Mouse (Mus musculus): ENCODE measurements around the gene Col1a1.

Gene Col1a1

DNA sequence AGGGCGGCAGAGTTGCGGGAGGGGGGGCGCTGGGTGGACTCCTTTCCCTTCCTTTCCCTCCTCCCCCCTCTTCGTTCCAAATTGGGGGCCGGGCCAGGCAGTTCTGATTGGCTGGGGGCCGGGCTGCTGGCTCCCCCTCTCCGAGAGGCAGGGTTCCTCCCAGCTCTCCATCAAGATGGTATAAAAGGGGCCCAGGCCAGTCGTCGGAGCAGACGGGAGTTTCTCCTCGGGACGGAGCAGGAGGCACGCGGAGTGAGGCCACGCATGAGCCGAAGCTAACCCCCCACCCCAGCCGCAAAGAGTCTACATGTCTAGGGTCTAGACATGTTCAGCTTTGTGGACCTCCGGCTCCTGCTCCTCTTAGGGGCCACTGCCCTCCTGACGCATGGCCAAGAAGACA, at the start of gene Col1a1:
TSS of gene Col1a1 (plus strand) at position 180 of the 400 bp plus-strand sequence.
- DNase-seq (ENCODE audit: low spot score), result peak; percentile 54

DNA sequence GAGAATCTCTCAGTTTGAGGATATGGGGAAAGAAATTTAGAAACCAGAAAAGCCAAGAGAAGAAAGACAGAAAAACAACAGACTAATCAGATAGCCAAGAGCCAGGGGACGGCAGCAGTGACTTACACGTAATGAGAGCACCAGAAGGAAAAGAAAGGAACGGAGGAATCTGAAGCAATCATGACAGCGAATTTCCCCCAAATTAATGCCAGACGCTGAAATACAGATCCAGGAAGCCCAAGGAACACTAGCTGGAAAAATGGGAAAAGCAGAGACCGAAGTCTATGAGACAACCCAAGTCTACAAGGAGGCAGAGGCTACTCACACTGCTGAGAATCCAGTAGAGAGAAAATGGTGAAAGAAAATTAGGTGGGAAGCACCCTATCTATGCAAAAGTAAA, 44.9 kb upstream of the Col1a1 start:
- no peak for DNase-seq (ENCODE audit: low spot score)

DNA sequence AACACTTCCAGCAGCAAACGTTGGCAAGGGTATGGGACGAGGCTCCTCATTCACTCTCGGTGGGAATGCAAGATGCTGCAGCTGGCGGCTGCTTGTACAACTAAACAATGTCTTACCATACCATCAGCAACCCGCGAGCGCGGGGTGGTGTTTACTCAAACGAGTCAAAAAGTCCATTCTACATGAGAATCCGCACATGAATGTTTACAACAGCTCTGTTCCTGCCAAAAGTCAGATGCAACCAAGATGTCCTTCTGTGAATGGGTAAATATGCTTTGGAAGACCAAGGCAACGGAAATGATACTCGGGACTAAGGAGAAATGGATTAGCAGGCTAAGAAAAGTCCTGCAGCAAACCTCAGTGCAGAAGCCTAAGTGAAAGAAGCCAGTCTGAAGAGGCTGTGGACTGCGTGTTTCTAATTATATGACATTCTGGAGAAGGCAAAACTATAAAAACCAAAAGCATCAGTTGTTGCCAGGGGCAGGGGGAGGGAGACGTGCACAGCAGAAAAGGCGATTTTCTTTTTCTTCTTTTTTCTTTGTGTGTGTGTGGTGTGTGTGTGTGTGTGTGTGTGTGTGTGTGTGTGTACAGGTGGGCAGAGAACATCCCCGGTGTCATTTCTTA, 39.2 kb upstream of the Col1a1 start:
- no peak for DNase-seq (ENCODE audit: low spot score)

DNA sequence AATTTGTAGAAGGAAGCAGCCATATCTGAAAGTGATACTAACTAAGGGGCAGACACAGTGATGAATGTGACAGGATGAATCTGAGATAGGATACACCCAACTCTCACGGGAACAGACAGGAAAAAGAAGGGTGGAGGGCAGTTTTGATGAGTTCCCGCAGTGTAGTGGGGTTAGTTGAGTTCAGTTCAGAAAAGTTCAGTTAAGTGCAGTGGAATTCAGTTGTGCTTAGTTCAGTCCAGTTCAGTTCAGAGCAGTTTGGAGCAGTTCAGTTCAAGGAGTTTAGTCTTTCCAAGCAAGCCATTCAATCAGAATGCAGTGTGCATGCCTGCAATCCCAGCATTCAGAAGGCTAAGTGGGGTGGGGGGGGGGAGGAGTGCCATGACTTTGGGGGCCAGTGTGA, 34.8 kb upstream of the Col1a1 start:
- no peak for DNase-seq (ENCODE audit: low spot score)

DNA sequence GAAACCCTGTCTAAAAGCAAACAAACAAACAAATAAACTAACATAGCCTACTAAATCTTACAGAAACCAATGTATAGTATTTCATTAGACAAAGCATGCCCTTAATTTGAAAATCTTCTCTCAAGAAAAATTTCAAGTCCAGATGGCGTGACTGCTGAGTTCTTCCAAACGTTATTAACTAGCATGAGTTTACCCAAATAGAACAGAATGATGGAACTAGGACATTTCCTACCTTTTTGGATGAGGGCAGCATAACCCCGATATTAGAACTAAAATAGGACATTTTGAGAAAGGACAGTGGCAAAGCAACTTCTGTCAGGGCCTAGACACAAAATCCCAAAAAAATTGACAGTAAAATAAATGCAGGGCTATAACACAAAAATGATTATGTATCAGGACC, 31.7 kb upstream of the Col1a1 start:
- no peak for DNase-seq (ENCODE audit: low spot score)

DNA sequence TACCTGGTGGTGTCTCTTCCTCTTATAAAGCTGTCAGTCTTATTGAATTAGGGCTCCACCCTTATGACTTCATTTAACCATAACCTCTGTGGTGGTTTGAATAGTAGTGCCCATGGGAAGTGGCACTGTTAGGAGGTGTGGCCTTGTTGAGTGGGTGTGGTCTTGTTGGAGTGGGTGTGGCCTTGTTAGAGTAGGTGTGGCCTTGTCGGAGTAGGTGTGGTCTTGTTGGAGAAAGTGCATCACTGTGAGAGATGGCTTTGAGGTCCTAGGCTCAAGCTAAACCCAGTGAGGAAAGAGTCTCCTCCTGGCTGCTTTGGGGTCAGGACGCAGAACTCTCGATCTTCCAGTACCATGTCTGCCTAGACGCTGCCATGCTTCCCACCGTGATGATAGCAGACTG, 25.1 kb upstream of the Col1a1 start:
- DNase-seq (ENCODE audit: low spot score), result no peak

DNA sequence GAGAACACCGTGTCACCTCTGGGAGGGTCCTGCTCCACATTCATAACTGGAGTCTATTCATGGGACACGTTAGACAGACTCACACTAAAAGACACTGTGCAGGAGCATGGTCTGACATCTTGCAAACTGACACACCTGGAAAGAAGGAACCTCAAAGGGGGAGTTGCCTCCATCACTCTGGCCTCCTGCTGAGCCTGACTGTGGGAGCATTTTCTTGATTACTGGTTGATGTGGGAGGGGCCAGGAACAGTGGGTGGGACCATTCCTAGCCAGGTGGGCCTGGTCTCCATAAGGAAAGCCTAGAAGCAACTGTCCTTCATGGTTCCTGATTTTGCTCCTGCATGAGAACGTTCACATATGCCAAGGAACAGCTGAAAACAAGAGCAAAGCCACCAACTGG, 23.5 kb upstream of the Col1a1 start:
- no peak for DNase-seq (ENCODE audit: low spot score)

DNA sequence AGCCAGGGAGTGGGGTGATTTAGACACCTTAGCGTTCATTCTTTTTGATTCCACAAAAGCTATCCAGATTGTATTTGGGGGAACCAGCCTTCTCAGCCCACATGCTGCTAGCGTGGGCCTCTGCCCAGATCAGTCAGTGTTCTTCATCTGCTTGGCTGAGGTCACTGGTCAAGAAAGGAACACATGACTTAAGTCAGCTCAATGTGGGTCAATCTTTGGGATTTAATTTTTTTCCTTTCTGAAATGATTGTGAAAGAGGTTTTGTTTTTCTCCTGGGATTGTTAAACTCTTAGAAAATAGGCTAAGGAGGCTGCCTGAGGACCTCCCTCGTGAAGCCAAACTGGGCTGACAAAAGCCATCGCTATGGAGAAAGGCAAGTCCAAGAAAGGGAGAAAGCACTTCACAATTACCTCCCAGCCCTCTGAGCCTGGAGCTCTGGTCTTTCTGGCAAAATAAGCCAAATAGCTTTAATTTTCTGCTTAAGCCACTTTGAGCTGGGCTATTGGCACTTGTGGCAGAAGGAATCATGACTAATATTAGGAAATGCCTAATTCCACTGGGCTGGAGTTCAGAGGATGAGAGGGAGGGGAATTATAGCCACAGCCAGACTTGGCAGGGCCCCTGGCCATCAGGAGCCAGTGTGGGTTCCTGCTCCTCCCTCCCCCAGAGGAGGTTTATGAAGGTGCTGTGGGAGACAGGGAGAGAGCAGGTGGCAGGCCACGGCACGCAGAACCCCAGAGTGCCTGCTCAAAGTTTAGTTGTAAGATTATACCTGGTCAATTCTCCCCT, 22.5 kb upstream of the Col1a1 start:
- no peak for DNase-seq (ENCODE audit: low spot score)

DNA sequence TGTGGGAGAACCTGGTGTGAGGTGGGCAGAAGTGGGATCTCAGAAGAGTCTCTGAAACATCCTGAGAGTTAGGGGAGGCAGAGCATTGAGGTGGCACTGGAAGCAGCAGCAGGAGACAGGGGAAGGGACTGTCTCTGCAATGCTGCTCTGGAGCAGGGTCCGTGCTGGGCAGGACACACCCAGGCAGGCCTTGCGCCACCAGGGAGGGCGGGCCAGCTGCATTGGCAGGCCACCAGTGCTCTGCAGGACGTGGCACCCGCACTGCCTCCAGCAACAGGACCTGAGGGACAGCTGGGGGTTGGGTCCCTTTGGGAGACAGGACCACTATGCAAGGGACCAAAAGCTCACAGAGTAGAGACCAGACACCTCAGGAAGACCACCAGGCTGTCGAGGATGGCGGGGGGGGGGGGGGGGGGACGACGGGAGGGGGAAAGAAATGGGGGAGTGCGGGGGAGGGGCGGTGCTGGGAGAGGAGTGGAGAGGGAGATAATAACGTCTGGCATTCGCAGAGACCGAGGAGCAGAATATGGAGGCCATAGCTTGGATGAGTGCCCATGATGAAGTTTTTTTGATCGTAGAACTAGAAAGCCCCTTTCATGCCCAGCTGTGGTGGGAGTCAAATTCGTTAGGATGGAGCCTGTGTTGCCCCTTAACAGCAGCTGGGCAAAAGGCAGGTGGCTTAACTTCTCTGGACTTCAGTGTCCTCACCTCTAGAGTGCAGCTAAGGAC, 20.2 kb upstream of the Col1a1 start:
- DNase-seq (ENCODE audit: low spot score), result no peak

DNA sequence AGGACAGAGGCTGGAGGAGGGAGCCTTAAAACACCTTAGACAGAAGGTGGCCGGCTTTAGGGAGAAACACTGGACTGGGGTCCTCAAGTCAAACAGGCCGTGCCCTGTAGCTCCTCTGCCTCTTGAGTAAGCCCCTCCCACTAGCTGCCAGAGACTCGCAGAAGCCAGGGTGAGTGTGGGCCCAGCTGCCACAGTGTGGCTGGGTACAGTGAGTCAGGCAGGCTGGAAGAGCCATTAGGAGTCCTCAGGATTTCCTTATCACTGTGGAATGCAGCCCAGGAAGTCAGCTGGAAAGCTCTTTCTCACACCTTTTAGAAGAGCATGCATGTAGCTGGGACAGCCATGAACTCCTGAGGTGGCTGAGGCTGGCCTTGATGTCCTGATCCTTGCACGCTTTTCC, 19.5 kb upstream of the Col1a1 start:
- DNase-seq (ENCODE audit: low spot score), result no peak

DNA sequence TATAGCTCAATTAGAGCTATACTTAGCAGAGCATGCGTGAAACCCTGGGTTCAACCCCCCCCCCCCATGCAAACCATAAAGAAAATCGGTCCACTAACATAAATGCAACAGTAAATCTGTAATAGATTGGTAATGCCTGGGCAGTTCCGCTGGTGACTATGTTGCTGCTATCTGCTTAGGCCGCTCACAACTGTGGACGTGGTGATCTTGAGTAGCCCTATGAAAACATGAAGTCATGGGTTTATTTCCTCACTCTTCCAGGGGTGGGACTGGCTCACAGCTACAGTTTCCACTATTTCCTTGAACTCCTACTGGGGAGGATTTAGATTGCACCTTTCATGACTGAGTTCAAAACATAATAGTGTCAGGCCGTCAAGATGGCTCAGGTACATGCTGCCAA, 18.3 kb upstream of the Col1a1 start:
- no peak for DNase-seq (ENCODE audit: low spot score)

DNA sequence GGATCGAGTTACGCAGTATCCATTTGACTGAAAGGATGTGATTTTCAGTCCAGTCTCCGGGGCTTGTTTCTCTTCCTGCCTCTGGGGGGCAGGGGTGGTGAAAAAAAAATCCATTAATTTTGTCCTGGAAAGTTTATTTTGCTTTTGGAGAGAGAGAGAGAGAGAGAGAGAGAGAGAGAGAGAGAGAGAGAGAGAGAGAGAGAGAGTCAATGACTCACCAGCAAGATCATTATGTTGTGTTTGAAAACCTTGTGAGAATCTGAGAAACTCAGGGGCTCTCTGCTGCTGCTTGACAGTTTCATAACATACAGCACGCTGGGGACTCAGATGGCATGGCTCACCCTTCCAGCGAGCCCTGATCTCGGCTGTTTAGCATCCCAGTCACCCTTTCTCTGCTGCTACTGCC, 15.0 kb upstream of the Col1a1 start:
- DNase-seq (ENCODE audit: low spot score), result no peak

DNA sequence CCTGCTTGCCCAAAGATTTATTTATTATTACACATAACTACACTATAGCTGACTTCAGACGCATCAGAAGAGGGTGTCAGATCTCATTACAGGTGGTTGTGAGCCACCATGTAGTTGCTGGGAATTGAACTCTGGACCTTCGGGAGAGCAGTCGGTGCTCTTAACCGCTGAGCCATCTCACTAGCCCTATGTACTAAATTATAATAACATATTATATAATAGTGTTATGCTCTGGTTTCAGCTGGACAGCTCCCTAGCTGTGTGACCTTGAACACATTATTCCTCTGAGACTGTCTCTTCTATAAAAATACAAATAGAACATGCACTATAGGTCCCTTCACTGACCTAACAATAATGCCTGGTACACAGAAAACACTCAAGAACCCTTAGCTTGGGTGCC, 11.0 kb upstream of the Col1a1 start:
- DNase-seq (ENCODE audit: low spot score), result no peak

DNA sequence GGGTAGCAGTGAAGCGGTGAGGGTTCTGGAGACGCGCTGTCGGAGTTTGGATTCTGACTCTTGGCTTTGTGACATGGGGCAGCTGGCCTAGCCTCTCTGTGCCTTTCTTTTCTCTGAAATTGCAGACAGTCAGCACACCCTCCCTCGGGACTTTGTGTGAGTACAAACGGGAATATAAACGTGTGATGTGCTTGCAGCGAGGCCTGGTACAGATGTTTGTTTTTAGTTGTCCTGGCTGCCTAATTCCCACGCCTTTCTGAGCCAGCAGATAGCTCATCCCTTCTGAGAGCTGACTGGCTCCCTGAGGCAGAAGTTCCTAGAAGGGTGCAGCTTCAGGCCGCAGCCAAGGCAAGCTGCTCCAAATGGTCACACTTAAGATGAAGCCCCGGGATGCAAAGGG, 9.6 kb upstream of the Col1a1 start:
- DNase-seq (ENCODE audit: low spot score), result no peak

DNA sequence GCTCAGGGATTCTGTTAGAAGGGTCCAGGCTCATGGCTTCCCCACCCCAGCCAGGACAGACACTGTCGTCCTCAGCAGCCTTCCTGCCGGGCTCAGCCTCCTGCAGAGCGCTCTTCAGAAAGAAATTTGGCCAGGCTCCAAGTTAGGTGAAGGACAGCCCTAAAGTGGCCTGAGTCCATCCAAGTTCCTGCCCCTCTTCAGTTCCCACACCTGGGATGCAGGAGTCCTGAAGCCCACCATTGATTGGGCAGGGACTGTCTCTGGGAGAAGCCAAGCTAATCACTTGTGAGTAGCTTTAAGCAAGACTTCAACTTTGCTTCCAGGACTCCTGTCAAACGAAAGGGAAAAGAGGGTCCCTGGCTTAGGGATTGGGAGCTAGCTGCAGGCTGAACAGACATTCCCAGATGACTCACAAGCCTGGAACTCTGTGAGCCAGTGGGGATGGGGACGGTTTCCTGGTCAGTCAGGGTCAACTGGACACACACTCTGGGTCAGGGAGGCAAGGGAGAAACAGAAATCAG, 8.2 kb upstream of the Col1a1 start:
- no peak for DNase-seq (ENCODE audit: low spot score)

DNA sequence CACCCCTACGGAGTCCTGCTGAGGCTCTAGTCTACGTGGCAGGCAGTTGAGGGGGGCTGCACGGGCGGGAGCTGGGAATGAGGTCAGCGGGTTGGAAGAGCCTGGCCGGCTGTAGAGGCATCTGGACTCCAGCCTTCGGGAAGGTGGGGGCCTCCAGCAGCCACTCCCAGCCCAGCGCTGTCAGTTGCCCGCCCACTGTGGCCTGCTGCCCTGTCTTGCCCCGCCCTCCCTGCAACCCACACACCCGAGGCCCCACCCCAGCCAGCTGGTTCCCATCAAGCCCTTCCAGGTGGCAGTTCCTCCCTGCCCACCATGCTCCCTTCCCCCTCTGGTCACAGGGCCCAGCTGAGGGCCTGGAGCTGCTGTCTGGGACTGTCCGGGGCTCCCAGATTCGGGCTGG, 7.2 kb upstream of the Col1a1 start:
- peak; percentile 78 for DNase-seq (ENCODE audit: low spot score)

DNA sequence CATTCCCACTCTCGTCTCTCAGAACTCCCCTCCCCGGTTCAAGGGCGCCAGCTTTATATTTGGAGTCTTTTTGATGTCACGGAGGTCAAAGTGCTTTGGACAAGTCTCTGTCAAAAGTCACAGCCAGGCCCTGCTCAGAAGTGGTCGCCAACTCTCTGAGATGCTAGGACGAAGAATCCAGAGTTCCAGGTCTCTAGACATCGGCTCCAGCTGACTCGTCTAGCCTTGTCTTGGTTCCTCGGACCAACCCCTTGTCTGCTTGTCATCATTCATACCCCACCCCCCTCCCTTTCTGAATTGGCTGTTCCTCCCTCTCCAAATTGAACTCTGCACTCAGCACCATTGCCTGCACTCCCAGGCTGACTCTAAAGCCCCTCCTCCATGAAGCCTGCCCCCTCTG, 6.4 kb upstream of the Col1a1 start:
- DNase-seq (ENCODE audit: low spot score), result no peak

DNA sequence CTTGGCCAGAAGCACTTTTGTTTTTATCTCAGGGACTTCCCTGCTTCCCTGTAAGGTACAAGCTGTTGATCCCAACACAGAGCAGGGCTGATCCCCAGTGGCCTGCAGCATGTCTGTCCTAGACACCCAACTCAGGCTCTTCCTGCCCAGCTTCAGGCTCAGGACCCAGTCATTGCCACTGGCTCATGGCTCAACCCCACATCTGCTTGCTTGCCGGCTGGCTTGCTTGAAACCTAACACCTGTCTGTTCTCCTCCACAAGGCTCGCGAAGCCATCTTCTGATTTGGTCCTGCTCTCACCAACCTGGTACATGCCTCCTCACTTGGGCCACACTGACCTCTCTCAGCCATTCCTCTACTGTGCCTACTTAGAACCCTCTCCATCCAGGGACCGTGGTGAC, 5.9 kb upstream of the Col1a1 start:
- DNase-seq (ENCODE audit: low spot score), result no peak

DNA sequence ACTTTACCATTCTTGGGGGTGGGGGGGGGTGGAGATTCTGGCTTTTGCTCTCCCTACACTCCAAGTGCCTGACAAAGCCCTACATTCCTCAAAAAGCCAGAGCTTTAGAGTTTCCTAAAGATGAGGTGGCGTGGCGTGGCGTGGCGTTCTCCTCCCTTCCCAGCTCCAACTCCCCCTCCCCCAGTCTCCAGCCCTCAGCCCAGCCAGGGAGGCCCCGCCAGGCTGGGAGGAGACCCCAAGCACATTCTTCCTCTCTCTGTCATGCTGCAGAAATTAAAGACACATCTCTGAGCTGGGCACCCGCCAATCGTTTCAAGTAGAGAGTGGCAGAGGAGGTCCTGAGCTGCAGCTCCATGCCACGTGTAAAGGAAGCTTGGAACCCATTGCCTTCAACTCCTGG, 2.4 kb upstream of the Col1a1 start:
- DNase-seq (ENCODE audit: low spot score), result no peak

DNA sequence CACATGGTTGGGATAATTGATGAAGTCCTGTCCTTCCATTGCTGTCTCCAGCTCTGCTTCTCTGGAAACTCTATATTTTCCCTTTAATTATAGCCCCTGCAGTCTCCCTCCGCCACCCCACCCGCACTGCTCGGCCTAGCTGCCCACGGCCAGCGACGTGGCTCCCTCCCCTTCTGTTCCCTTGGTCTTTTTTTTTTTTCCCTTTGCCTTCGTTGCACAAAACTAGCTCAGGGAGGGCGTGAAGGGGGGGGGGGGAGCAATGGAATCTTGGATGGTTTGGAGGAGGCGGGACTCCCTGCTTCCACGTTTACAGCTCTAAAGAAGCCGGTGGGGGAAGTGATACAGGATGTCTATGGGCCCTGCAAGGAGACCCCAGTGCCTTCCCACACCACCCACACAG, 1.5 kb upstream of the Col1a1 start:
- DNase-seq (ENCODE audit: low spot score), result no peak

DNA sequence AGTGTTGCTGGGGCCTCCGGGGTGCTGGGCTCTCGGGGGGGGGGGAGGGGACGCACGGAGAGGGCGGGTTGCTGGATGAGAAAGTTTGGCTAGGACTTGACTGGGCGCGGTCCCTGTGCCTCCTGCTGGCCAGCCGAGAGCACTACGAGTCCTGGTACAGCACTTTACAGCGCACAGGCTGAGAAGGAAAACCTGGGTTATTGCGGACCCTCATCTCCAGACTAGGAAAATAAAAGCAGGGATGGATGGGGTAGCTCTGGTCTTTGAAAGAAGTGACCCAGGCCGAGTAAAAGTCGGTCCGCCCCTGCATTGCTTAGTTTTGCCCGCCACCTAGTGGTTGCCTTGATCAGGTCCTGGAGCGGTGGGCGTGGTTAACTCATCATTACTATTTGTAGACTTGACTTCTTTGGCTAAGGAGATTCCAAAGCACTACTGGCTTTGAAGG, 849 bp downstream of the Col1a1 start:
- no peak for DNase-seq (ENCODE audit: low spot score)

DNA sequence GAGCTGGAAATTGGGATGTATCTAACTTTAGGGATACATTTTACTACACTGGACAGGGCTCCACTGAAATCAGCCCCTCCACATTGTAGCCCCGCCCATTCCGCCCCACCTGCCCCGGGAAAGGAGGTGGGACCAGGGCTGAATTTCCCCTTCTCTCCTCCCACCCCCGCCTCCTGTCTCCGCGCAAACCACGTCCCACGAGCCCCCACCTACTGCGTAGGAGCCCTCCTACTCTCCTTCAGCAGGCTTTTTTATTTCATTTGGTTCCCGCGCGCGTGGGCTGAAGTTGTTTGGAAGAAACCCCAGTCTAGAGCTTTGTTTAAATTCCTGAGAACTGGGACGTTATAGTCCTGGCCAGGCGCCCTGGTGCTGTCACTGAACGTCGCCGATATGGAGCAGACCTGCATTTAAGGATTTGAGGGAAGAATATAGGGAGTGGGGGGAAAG, 1.3 kb downstream of the Col1a1 start:
- DNase-seq (ENCODE audit: low spot score), result no peak

DNA sequence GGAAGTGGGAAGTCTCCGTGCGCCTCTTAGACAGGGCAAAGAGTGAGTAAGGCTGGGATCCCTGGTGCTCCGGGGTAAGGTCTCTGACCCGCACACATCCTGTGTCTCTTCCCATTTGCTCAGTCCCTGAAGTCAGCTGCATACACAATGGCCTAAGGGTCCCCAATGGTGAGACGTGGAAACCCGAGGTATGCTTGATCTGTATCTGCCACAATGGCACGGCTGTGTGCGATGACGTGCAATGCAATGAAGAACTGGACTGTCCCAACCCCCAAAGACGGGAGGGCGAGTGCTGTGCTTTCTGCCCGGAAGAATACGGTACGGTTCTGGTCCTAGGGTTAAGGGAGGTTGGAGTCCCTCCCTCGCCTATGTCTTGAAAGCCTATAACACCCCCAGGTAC, 1.8 kb downstream of the Col1a1 start:
- no peak for DNase-seq (ENCODE audit: low spot score)

Measured in urinary bladder, postnatal 10 days (tissue).